Mouse (Mus musculus) adrenal gland, postnatal 4 days (tissue): ENCODE measurements around the gene Lcn2. TPM values are rescaled to one million over a fixed set of nuclear protein-coding genes. Genes with fewer than 3 reads are reported as not detected.

Experiments used
- DNase-seq, 2 experiments: peaks; one replicate each; pipeline ENCODE4 v3.0.0; 2021 to 2022; ENCODE audit warnings: low spot score in 2 of 2, mixed read lengths in 2 of 2
- total RNA-seq, 2 experiments: library from RNA; stranded (reverse); gene quantifications; 2 replicates each; pipeline ENCODE4 v1.2.3; 2021

The Lcn2 gene
- total RNA-seq, 2 experiments from 2014 or later: 11.5 to 33.6 TPM

DNA sequence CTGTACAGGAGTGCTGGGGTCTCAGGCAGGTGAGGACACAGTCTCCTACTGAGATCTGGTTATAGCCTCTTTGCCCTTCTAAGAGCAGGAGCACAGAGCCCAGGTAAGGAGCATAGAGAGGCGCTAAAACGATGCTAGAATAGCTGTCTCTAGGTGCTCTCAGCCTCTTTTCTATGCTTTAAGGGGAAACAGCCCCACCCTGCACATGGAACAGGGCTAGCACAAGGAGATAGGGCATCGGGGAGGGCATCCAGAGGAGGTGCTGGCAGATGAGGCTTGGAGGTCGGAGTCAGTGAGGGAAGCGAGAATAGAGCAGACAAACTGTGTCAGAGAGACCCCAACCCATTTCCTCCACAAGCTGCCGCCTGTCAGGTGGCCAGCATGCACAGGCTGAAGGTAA, 41.0 kb downstream of the Lcn2 start:
- DNase-seq: no peak

DNA sequence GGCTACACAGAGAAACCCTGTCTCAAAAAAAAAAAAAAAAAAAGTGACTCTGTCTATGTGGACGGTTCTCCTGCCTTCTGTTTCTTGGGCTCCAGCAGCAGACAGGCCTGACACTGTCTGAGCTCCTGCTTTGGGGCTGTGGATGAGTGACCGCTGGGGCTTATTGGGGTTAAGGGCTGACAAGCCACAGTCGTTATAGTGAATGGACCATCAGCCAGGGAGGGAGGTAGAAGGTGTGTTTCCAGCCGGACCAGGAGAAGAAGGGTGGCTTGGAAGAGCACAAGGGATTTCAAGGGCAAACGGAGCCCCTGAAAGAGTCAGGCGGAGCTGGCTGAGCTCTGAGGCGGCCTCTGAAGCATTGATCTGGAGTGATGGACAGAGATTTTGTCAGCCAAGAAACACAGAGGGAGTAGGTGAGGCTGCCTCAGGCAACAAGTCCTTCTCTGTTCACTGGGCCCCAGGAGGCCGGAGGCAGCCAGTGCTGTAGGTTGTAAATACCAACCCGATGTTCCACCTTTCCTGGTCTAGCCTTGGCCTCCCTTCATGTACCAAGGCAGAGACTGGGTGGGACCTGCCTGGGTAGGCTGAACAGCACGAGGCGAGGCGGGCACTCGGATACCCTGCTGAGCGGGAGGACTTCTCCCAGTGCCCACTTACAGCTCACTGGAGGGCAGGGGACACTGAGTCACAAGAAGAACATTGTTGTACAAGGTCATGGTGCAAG, 43.3 kb downstream of the Lcn2 start:
- no peak for DNase-seq

- DNase-seq: no peak
These were observed 44.0 kb downstream of the Lcn2 start for GRCm38 (mm10) chr2:32344056-32344455.

GRCm38 (mm10) chr2:32343351-32343671, 44.7 kb downstream of the Lcn2 start:
- no peak for DNase-seq

DNA sequence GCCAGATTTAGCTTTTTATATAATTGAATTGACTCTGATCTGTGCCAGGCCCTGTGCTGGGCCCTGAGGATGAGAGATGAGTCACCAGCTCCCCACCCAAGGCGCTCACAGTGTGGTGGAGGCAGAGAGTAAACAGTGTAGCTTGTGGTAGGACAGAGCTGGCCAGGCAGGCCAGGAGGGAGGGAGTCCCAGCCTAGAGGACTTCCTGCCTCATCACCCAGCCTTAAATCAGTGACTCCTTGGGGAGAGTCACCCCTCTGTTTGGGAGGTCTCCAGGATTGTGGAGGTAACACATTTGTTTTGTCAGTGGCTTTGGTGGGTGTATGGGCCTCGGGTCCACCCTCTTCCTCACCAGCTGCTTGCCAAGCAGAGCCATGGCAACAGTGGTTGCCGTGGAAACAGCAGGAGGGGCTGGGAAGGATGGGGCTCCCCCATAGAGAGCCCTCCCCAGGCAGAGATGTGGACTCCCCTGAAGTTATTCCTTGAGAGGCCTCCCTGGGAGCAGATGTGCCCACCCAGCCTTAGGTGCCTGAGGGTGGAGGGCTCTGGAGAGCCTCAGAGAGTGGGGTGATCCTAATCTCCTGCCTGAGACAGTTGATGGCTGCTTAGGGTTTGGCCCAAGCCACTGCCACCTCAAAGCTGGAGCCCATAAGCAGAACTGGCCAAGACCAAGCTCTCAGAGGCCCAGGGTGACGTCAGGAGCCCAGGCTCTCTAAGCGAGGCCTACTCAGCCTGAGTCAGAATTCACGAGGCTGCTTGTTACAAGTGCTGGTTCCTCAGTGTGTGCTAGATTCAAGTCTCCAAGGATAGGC, 45.3 kb downstream of the Lcn2 start:
- no peak for DNase-seq

DNA sequence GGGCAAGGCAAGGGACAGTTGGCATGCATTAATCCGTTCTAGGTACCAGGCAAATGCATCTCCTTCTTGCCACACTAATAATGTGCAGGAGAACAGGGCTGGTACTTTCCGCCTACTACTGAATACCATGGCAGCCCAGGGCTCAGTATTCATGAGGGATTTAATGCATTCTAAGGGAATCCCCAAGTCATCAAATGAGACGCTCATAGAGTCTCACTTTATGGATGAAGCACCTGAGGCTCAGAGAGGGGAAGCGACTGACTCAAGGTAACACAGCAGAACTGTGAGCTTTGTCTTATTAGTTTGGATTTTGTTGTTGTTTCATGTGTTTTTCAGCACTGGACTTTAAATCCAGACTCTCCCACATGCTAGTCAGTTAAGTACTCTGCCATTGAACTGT, 46.0 kb downstream of the Lcn2 start:
- DNase-seq: no peak

DNA sequence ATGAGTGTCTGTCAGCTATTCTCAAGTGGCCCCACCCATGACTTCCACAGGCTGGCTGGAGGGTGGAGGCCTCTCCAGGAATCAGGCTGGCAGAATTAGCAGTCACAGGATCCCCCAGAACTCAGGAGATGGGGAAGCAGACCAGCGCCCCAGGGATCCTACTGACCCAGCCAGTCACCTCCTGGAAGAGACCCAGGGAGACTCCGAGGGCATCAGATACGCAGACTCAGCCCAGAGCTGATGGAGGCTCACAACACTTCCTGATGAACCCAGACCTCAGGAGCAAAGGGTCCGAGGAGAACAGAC, 46.5 kb downstream of the Lcn2 start:
- no peak for DNase-seq

GRCm38 (mm10) chr2:32340836-32341633, 47.0 kb downstream of the Lcn2 start:
- DNase-seq: no peak

- DNase-seq: no peak
These were observed 48.0 kb downstream of the Lcn2 start for GRCm38 (mm10) chr2:32339912-32340642.

GRCm38 (mm10) chr2:32335888-32336287, 52.2 kb downstream of the Lcn2 start:
- DNase-seq: no peak

Other genes starting within 250 kb of the Lcn2 start
- gene Prrc2b, start 237.2 kb downstream of the Lcn2 start, total RNA-seq: 100 to 1,000 TPM; 148 to 158 TPM
- gene Pomt1, start 151.7 kb downstream of the Lcn2 start, total RNA-seq: 10 to 100 TPM; 36.7 to 40.4 TPM
- 10 to 100 TPM; 88.3 to 98.2 TPM for gene Uck1, start 128.1 kb downstream of the Lcn2 start, total RNA-seq
- 10 to 100 TPM; 78.6 to 80.4 TPM for gene Golga2, start 100.9 kb downstream of the Lcn2 start, total RNA-seq
- 100 to 1,000 TPM; 225 to 237 TPM for gene Swi5, start 100.2 kb downstream of the Lcn2 start, total RNA-seq
- 100 to 1,000 TPM in 1 of 2 experiments, 10 to 100 TPM in 1; 97.7 to 106 TPM for gene Ciz1, start 35.9 kb downstream of the Lcn2 start, total RNA-seq
- gene Dnm1, start 34.9 kb downstream of the Lcn2 start, total RNA-seq: 10 to 100 TPM; 41.3 to 43.4 TPM
- gene 1110008P14Rik, start 6.3 kb downstream of the Lcn2 start, total RNA-seq: 100 to 1,000 TPM in 1 of 2 experiments, 10 to 100 TPM in 1; 94.9 to 121 TPM
- gene Ptges2, start 7.6 kb upstream of the Lcn2 start, total RNA-seq: 10 to 100 TPM; 49.2 to 60.7 TPM
- gene Naif1, start 62.2 kb upstream of the Lcn2 start, total RNA-seq: 1 to 10 TPM; 4.1 to 4.2 TPM
- 10 to 100 TPM; 28.0 to 33.7 TPM for gene Slc25a25, start 63.2 kb upstream of the Lcn2 start, total RNA-seq
- 10 to 100 TPM; 36.6 to 38.0 TPM for gene Fam102a, start 147.1 kb upstream of the Lcn2 start, total RNA-seq
- gene Dpm2, start 182.6 kb upstream of the Lcn2 start, total RNA-seq: 10 to 100 TPM; 61.9 to 64.5 TPM
- gene Pip5kl1, start 186.5 kb upstream of the Lcn2 start, total RNA-seq: under 1 TPM; 0.31 to 0.73 TPM
- gene 9430097D07Rik, start 187.4 kb upstream of the Lcn2 start, total RNA-seq: not detected
- gene St6galnac4, start 198.8 kb upstream of the Lcn2 start, total RNA-seq: 10 to 100 TPM; 16.4 to 19.4 TPM
- 10 to 100 TPM; 53.0 to 58.0 TPM for gene St6galnac6, start 211.5 kb upstream of the Lcn2 start, total RNA-seq
- 10 to 100 TPM; 53.4 to 68.7 TPM for gene Ak1, start 233.5 kb upstream of the Lcn2 start, total RNA-seq